Comparison of ENCODE assay signal across 32 mouse cellular contexts in the genomic region with DNA sequence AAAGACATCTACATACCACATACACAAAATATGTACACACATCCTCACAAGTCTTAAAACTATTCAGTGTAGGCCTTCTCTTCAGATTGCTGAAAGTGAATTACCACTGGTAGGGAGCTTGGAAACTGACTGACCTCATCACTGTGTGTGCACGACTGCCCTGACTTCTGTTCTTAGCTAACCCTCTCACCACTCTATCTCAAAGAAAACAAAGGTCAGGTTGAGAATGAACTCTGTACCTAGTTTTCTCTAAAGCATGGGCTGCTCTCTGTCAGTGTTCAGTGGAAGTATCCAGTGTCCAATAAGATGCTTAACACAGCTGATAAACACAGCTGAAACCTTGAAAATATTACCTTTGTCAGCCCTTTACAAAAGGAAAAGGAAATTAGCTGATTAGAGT. TPM values are rescaled to one million over a fixed set of nuclear protein-coding genes. Genes with fewer than 3 reads are reported as not detected.
A peak's percentile ranks its signal among the peaks of the same experiment; 100 is the strongest.
DNase-seq lines count a peak whose midpoint lies in the region; ATAC-seq and TF ChIP-seq lines count a peak whose summit lies in the region.
"Had no signal": no experiment of that assay in that cellular context is flagged by ENCODE, and none has a peak within 500 bp of the region (broad histone marks: within the 10 kb centered on the region; RNA-seq: fewer than 3 reads in every experiment).

No protein-coding gene starts in this region.

- H3K9me3 ChIP-seq in liver, embryonic 11.5 days (ENCODE audit: control insufficient read depth, low read length), result no peaks in the 10 kb centered on the region
- H3K9me3 ChIP-seq in liver, embryonic 16.5 days (replicated peaks; ENCODE audit: control insufficient read depth, low read length), result no peaks in the 10 kb centered on the region
- H3K9me3 ChIP-seq in midbrain, embryonic 10.5 days (replicated peaks), result no peaks in the 10 kb centered on the region
- H3K9me3 ChIP-seq: embryonic facial prominence, embryonic 10.5 days; embryonic facial prominence, embryonic 15.5 days; forebrain, embryonic 12.5 days; heart, embryonic 10.5 days; heart, embryonic 15.5 days; megakaryocyte, embryonic 14.5 days; midbrain, embryonic 13.5 days; neural tube, embryonic 13.5 days; stomach, embryonic 15.5 days had no signal

- H3K4me3 ChIP-seq in liver, adult 2 months (ENCODE audit: insufficient read depth, low read depth, low read length), result no peak overlapping the region
- no peak overlapping the region for H3K4me3 ChIP-seq in liver, embryonic 11.5 days (ENCODE audit: low read depth, low read length)
- H3K4me3 ChIP-seq in liver, embryonic 16.5 days (ENCODE audit: low read depth, low read length), result no peak overlapping the region
- no peak overlapping the region for H3K4me3 ChIP-seq in midbrain, embryonic 10.5 days
- no peak overlapping the region for H3K4me3 ChIP-seq in left cerebral cortex, adult 2 months
- H3K4me3 ChIP-seq: embryonic facial prominence, embryonic 10.5 days; embryonic facial prominence, embryonic 15.5 days; forebrain, embryonic 12.5 days; heart, embryonic 10.5 days; heart, embryonic 15.5 days; megakaryocyte, embryonic 14.5 days; midbrain, embryonic 13.5 days; neural tube, embryonic 13.5 days; stomach, embryonic 15.5 days had no signal

- ATAC-seq in liver, embryonic 11.5 days (replicated peaks; ENCODE audit: low FRiP score), result no peak; the same call in 1 of the 2 replicates
- peak; percentile 88 for ATAC-seq in liver, embryonic 16.5 days (ENCODE audit: low read depth)
- ATAC-seq: forebrain, postnatal 0 days; hindbrain, embryonic 16.5 days; midbrain, embryonic 13.5 days had no signal

- H3K4me1 ChIP-seq in liver, adult 2 months (ENCODE audit: control insufficient read depth, insufficient read depth, low read length), result peaks cover 2% of the 10 kb centered on the region; the same call in 1 of the 2 replicates
- 0 out of 2 replicates have a peak, but pooled peaks cover 3% of the 10 kb centered on the region for H3K4me1 ChIP-seq in liver, embryonic 11.5 days (replicated peaks; ENCODE audit: control insufficient read depth, insufficient read depth, low read length)
- no peaks in the 10 kb centered on the region; the same call in 1 of the 2 replicates for H3K4me1 ChIP-seq in liver, embryonic 16.5 days (ENCODE audit: control insufficient read depth, low read depth, low read length)
- no peaks in the 10 kb centered on the region for H3K4me1 ChIP-seq in midbrain, embryonic 10.5 days
- H3K4me1 ChIP-seq: embryonic facial prominence, embryonic 10.5 days; embryonic facial prominence, embryonic 15.5 days; forebrain, embryonic 12.5 days; midbrain, embryonic 13.5 days; neural tube, embryonic 13.5 days; stomach, embryonic 15.5 days had no signal

- H3K79me2 ChIP-seq in liver, adult 2 months (ENCODE audit: control insufficient read depth, insufficient read depth, low read length), result no peaks in the 10 kb centered on the region

- DNase-seq in liver, adult 2 months (ENCODE audit: extremely low read depth, low read depth, low spot score), result peak; percentile 86
- no peak for DNase-seq in liver
- no peak for DNase-seq in liver, embryonic 11.5 days (ENCODE audit: low spot score)
- peak; percentile 66 for DNase-seq in yolk sac, embryonic 10.5 days (ENCODE audit: low spot score)
- no peak for DNase-seq in midbrain, embryonic 10.5 days (ENCODE audit: low spot score)
- DNase-seq in left cerebral cortex, adult 2 months (ENCODE audit: extremely low spot score in 1 of 2, low spot score in 2 of 2), result no peak
- DNase-seq in lung, adult 18-20 months, result no peak
- DNase-seq: B cell, adult 2 months; cerebellum, adult 2 months; cerebellum, postnatal 25 days; forebrain, postnatal 0 days; gastrocnemius, postnatal 14 days; heart, adult 11 months; kidney, adult 11 months; kidney, postnatal 4 days; left cerebral cortex, postnatal 4 days; lung, postnatal 4 days; right cerebral cortex, postnatal 4 days; thymus, adult 18-20 months; thymus, postnatal 36 days had no signal

- H3K27me3 ChIP-seq in liver, adult 2 months (ENCODE audit: control insufficient read depth, insufficient read depth, low read length), result no peaks in the 10 kb centered on the region
- no peaks in the 10 kb centered on the region for H3K27me3 ChIP-seq in liver, embryonic 11.5 days (replicated peaks; ENCODE audit: control insufficient read depth, insufficient read depth, low read length)
- H3K27me3 ChIP-seq in liver, embryonic 16.5 days (ENCODE audit: control insufficient read depth, insufficient read depth, low read depth, low read length), result no peaks in the 10 kb centered on the region
- H3K27me3 ChIP-seq in midbrain, embryonic 10.5 days (ENCODE audit: low read depth, poor library complexity, severe bottlenecking), result no peaks in the 10 kb centered on the region
- H3K27me3 ChIP-seq: embryonic facial prominence, embryonic 15.5 days; forebrain, embryonic 12.5 days; heart, embryonic 15.5 days; neural tube, embryonic 13.5 days; stomach, embryonic 15.5 days had no signal

- peaks cover 11% of the 10 kb centered on the region for H3K36me3 ChIP-seq in liver, adult 2 months (ENCODE audit: control insufficient read depth, insufficient read depth, low read length)
- H3K36me3 ChIP-seq in liver, embryonic 11.5 days (ENCODE audit: control insufficient read depth, insufficient read depth, low read length), result peaks cover 8% of the 10 kb centered on the region; the same call in 1 of the 2 replicates
- H3K36me3 ChIP-seq in liver, embryonic 16.5 days (ENCODE audit: control insufficient read depth, insufficient read depth), result peaks cover 4% of the 10 kb centered on the region; the same call in 1 of the 2 replicates
- peaks cover 19% of the 10 kb centered on the region for H3K36me3 ChIP-seq in midbrain, embryonic 10.5 days

- intact Hi-C loops in left cerebral cortex, adult 2 months (cut with DNase I), result no loop called here

- no peak for TF ChIP-seq CTCF in liver, adult 2 months (IDR thresholded peaks at IDR 0.05; ENCODE audit: low read depth, low read length)
- no peak for TF ChIP-seq CTCF in left cerebral cortex, adult 2 months (IDR thresholded peaks at IDR 0.05)

- peak overlapping the region; percentile 40; the same call in 1 of the 2 replicates for H3K27ac ChIP-seq in liver, adult 2 months (replicated peaks; ENCODE audit: insufficient read depth, low read depth, low read length)
- peak overlapping the region; percentile 45; the same call in 1 of the 2 replicates for H3K27ac ChIP-seq in liver, embryonic 11.5 days (ENCODE audit: low read depth, low read length)
- peak overlapping the region; percentile 46 for H3K27ac ChIP-seq in liver, embryonic 16.5 days (ENCODE audit: low read length)
- H3K27ac ChIP-seq in midbrain, embryonic 10.5 days (replicated peaks), result no peak overlapping the region
- no peak overlapping the region for H3K27ac ChIP-seq in left cerebral cortex, adult 2 months
- H3K27ac ChIP-seq: embryonic facial prominence, embryonic 10.5 days; embryonic facial prominence, embryonic 15.5 days; forebrain, embryonic 12.5 days; heart, embryonic 10.5 days; heart, embryonic 15.5 days; midbrain, embryonic 13.5 days; neural tube, embryonic 13.5 days; stomach, embryonic 15.5 days had no signal

- no peak for TF ChIP-seq POLR2A in liver, adult 2 months (IDR thresholded peaks at IDR 0.05; ENCODE audit: extremely low read depth, insufficient read depth, low read length)

- 19% methylated on average over 1 of the region's 1 CpGs for WGBS in liver, adult 2 months
- 45% methylated on average over 1 of the region's 1 CpGs for WGBS in liver, embryonic 11.5 days
- 53% methylated on average over 1 of the region's 1 CpGs for WGBS in liver, embryonic 16.5 days (ENCODE audit: insufficient replicate concordance)
- WGBS in midbrain, embryonic 10.5 days, result 84% methylated on average over 1 of the region's 1 CpGs

- H3K4me2 ChIP-seq in liver, embryonic 11.5 days, result no peak overlapping the region
- H3K4me2 ChIP-seq in liver, embryonic 16.5 days (ENCODE audit: low read depth, low read length), result no peak overlapping the region
- H3K4me2 ChIP-seq: embryonic facial prominence, embryonic 15.5 days; forebrain, embryonic 12.5 days; heart, embryonic 15.5 days; midbrain, embryonic 13.5 days; neural tube, embryonic 13.5 days; stomach, embryonic 15.5 days had no signal

- H3K9ac ChIP-seq in liver, adult 2 months (ENCODE audit: low read depth, low read length), result no peak overlapping the region
- H3K9ac ChIP-seq in liver, embryonic 11.5 days (ENCODE audit: low read depth, low read length), result no peak overlapping the region
- H3K9ac ChIP-seq in liver, embryonic 16.5 days (ENCODE audit: low read depth, low read length), result no peak overlapping the region
- H3K9ac ChIP-seq: embryonic facial prominence, embryonic 15.5 days; forebrain, embryonic 12.5 days; forebrain, postnatal 0 days; heart, embryonic 15.5 days; midbrain, embryonic 13.5 days; neural tube, embryonic 13.5 days; stomach, embryonic 15.5 days had no signal

RNA-seq across cellular contexts. Expression of a gene that starts 7.6 kb away (rescaled TPM):
- total RNA-seq in liver, adult 2 months (2014; rRNA removed), result 4.3 and 10.7 TPM in 2 replicates
- polyA plus RNA-seq in liver, adult 2 months (2012; rRNA removed), result 8.9 and 11.6 TPM in 2 replicates
- 26.3 and 27.5 TPM in 2 replicates for polyA plus RNA-seq in liver, embryonic 11.5 days (2014; fragmentation: Nextera tagmentation; extraction: Ambion mirVana)
- polyA plus RNA-seq in liver, embryonic 16.5 days (2015; fragmentation: Nextera tagmentation; extraction: Ambion mirVana), result 10.7 and 13.1 TPM in 2 replicates
- polyA plus RNA-seq in midbrain, embryonic 10.5 days (2016; fragmentation: Nextera tagmentation; extraction: Ambion mirVana), result 22.0 and 22.8 TPM in 2 replicates
- 10 to 100 TPM in 1 of 2 experiments, 1 to 10 TPM in 1; 9.3 to 12.3 TPM for total RNA-seq in left cerebral cortex, adult 2 months (2021)

RNA-seq across cellular contexts. Expression of a gene that starts 29.7 kb away (rescaled TPM):
- 0.27 and 0.55 TPM in 2 replicates for total RNA-seq in liver, adult 2 months (2014; rRNA removed)
- 0.29 and 0.30 TPM in 2 replicates for polyA plus RNA-seq in liver, adult 2 months (2012; rRNA removed)
- polyA plus RNA-seq in liver, embryonic 11.5 days (2014; fragmentation: Nextera tagmentation; extraction: Ambion mirVana), result 1.2 and 1.6 TPM in 2 replicates
- polyA plus RNA-seq in liver, embryonic 16.5 days (2015; fragmentation: Nextera tagmentation; extraction: Ambion mirVana), result 3.0 and 4.4 TPM in 2 replicates
- polyA plus RNA-seq in midbrain, embryonic 10.5 days (2016; fragmentation: Nextera tagmentation; extraction: Ambion mirVana), result 0.42 and 0.81 TPM in 2 replicates
- total RNA-seq in left cerebral cortex, adult 2 months (2021), result under 1 TPM; 0.28 to 0.50 TPM
- total RNA-seq: gastrocnemius, postnatal 14 days; heart, postnatal 25 days had no signal

RNA-seq across cellular contexts. Expression of a gene that starts 51.3 kb away (rescaled TPM):
- 12.2 and 17.5 TPM in 2 replicates for total RNA-seq in liver, adult 2 months (2014; rRNA removed)
- 27.9 and 45.2 TPM in 2 replicates for polyA plus RNA-seq in liver, adult 2 months (2012; rRNA removed)
- polyA plus RNA-seq in liver, embryonic 11.5 days (2014; fragmentation: Nextera tagmentation; extraction: Ambion mirVana), result 487 and 491 TPM in 2 replicates
- 722 and 766 TPM in 2 replicates for polyA plus RNA-seq in liver, embryonic 16.5 days (2015; fragmentation: Nextera tagmentation; extraction: Ambion mirVana)
- 81.4 and 93.1 TPM in 2 replicates for polyA plus RNA-seq in midbrain, embryonic 10.5 days (2016; fragmentation: Nextera tagmentation; extraction: Ambion mirVana)
- 10 to 100 TPM; 69.0 to 79.3 TPM for total RNA-seq in left cerebral cortex, adult 2 months (2021)

Comparison
In these comparisons a context has a peak if more than half of its experiments do, and no peak if none do; other contexts are left out.
1. DNase-seq: peak in liver, adult 2 months (single experiment) and yolk sac, embryonic 10.5 days (single experiment); none in liver (single experiment), liver, embryonic 11.5 days (single experiment), midbrain, embryonic 10.5 days (single experiment), left cerebral cortex, adult 2 months (0 of 2) and lung, adult 18-20 months (0 of 2).
2. H3K27ac ChIP-seq: peak in liver, adult 2 months (single experiment), liver, embryonic 11.5 days (single experiment) and liver, embryonic 16.5 days (single experiment); none in midbrain, embryonic 10.5 days (single experiment) and left cerebral cortex, adult 2 months (single experiment).